Mouse (Mus musculus) kidney, embryonic 16.5 days (tissue): ENCODE measurements around the gene Umod. TPM values are rescaled to one million over a fixed set of nuclear protein-coding genes. Genes with fewer than 3 reads are reported as not detected.

Experiments used
- ATAC-seq: fragments of 200-750 bp; cut with Nextera tagmentation; 2 replicates; pipeline ENCODE4 v1.8.0; 2017; ENCODE audit warnings: moderate TSS enrichment; ENCODE audit not compliant: low FRiP score, low TSS enrichment
- H3K27ac ChIP-seq: fragments of 300-500 bp; sonication (generic); 2 replicates; pipeline ENCODE4 v1.5.1; 2014; ENCODE audit warnings: low read length
- H3K27me3 ChIP-seq: fragments of 300-500 bp; sonication (generic); 2 replicates; pipeline ENCODE4 v1.6.1; 2014; ENCODE audit warnings: low read length, control low read depth, mixed read lengths; ENCODE audit not compliant: insufficient read depth
- H3K36me3 ChIP-seq: fragments of 300-500 bp; sonication (generic); 2 replicates; pipeline ENCODE4 v1.6.1; 2014; ENCODE audit warnings: low read length, control low read depth, mixed read lengths; ENCODE audit not compliant: insufficient read depth
- H3K4me1 ChIP-seq: fragments of 300-500 bp; sonication (generic); 2 replicates; pipeline ENCODE4 v1.6.1; 2014; ENCODE audit warnings: low read length, control low read depth, mixed read lengths; ENCODE audit not compliant: insufficient read depth
- H3K4me2 ChIP-seq: fragments of 300-500 bp; sonication (generic); replicated peaks from 2 replicates; pipeline ENCODE4 v1.6.1; 2014; ENCODE audit warnings: low read depth, low read length
- H3K4me3 ChIP-seq: fragments of 300-500 bp; sonication (generic); 2 replicates; pipeline ENCODE4 v1.5.1; 2014; ENCODE audit warnings: mild to moderate bottlenecking, low read length
- H3K9ac ChIP-seq: fragments of 300-500 bp; sonication (generic); replicated peaks from 2 replicates; pipeline ENCODE4 v1.6.1; 2014; ENCODE audit warnings: low read length
- H3K9me3 ChIP-seq: fragments of 300-500 bp; sonication (generic); 2 replicates; pipeline ENCODE4 v1.6.1; 2016; ENCODE audit warnings: low read length, control low read depth
- WGBS: fragments of 180-500 bp; shearing (Covaris S2); extraction: QIAGEN DNeasy Blood & Tissue Kit; methylation state at CpG from one replicate; pipeline ENCODE4 v1.1.7; 2014; 5-methylcytosine and 5-hydroxymethylcytosine counted together
- polyA plus RNA-seq: library from polyadenylated mRNA; unstranded; fragments of >200 nt; fragmentation: Nextera tagmentation; extraction: Ambion mirVana; gene quantifications from 2 replicates; pipeline ENCODE4 v1.2.1, GENCODE M21; 2015

Gene Umod
- polyA plus RNA-seq, 1 experiment from 2014 or later: 10.0 TPM

DNA sequence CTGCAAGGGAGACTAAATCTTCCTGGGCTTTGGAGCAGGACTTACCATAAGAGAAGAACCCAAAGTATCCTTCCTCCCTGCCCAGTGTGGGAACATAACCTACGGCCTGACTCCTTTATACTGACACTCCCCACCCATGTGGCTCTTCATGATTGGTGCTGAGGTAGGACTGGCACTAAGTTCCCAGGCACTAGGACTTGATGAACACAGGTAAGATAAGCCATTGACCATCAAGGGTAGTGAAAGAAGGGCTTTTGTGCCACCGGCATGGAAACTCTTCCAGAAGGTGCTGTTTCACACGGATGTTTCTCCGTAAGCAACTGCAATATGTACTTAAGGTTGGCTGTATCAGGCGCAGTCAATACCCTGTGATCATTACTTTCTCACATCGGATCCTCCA, 19.9 kb downstream of the Umod start, which contains the start of gene Gp2:
Gene Gp2, minus strand, starts transcription at position 101 of the 400 bp plus-strand sequence.
- H3K4me1 ChIP-seq: no peaks in the 10 kb centered on the region
- H3K4me2 ChIP-seq: no peak within 1 kb of the TSS
- no peak within 1 kb of the TSS for H3K4me3 ChIP-seq
- H3K36me3 ChIP-seq: no peaks in the 10 kb centered on the region
- no peaks in the 10 kb centered on the region for H3K9me3 ChIP-seq
- no peak within 1 kb of the TSS for H3K9ac ChIP-seq
- no peaks in the 10 kb centered on the region for H3K27me3 ChIP-seq
- 92% methylated on average over 6 of the region's 6 CpGs for WGBS
- no peak for ATAC-seq
- H3K27ac ChIP-seq: no peak within 1 kb of the TSS

DNA sequence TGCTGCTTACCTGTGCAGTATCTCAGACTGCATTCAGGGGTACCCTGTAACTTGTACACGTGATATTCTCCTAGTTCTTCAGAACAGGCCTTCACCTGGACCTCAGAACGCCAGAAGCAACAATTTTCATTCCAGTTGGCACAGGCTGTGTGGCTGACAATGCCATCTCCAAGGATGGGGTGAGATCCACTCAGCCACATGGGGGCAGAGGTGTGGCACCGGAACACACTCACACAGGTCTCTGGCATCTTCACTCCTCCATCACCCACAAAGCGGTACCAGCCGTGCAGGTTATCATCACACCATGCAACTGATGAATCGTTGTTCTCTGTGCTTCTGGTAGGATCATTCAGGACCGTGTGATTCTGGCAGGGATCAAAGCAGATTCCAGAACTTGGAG, 24.9 kb downstream of the Umod start:
- no peak overlapping the region for H3K4me3 ChIP-seq
- H3K27me3 ChIP-seq: no peaks in the 10 kb centered on the region
- no peak overlapping the region for H3K27ac ChIP-seq
- ATAC-seq: no peak
- no peaks in the 10 kb centered on the region for H3K36me3 ChIP-seq
- WGBS: 79% methylated on average over 7 of the region's 7 CpGs
- H3K9me3 ChIP-seq: no peaks in the 10 kb centered on the region
- no peak overlapping the region for H3K9ac ChIP-seq
- no peaks in the 10 kb centered on the region for H3K4me1 ChIP-seq
- no peak overlapping the region for H3K4me2 ChIP-seq

DNA sequence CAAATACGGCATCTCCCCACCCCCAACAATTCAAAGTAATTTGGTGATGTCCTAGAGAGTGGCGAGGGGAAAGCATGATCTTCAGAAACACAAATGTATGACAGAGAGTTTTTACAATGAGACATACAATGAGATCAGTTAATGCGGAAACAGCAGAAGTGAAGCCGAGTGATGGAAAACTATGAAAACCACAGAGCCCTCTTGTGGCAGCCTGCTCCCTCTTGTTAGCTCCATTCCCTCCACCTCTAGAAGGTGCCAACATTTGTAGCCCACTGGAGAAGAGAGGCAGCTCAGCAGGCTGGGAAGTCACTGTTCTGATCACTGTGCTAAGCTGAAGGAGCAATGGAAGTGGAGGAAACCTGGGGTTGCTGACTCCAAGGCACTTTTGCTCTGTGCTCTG, 35.2 kb downstream of the Umod start:
- Histone ChIP-seq H3K9ac (no peak overlapping the region), H3K4me1 (no peaks in the 10 kb centered on the region), H3K27me3 (no peaks in the 10 kb centered on the region), H3K4me2 (no peak overlapping the region), H3K4me3 (no peak overlapping the region), H3K9me3 (no peaks in the 10 kb centered on the region), H3K36me3 (no peaks in the 10 kb centered on the region), H3K27ac (no peak overlapping the region)
- 67% methylated on average over 4 of the region's 4 CpGs for WGBS
- ATAC-seq: no peak

DNA sequence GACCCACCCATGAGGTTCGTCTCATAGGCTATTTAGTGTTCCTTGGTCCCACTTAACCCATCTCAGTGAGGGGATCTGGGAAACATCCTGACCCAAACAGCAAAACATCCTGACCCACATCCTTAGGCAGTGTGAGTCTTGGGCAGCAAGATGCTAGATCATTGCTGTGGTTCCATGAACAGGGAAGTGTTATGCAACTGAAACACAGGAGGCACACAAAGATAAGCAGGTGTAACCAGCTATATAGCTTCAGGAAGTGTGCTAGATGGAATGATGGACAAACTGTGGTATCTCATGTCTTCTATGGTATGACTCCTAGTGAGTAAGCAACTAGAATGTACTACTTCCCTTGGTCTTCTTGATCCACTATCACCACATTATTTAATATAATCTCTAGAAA, 37.1 kb downstream of the Umod start:
- Histone ChIP-seq H3K36me3 (no peaks in the 10 kb centered on the region), H3K9ac (no peak overlapping the region), H3K27ac (no peak overlapping the region), H3K4me1 (no peaks in the 10 kb centered on the region), H3K27me3 (no peaks in the 10 kb centered on the region), H3K4me2 (no peak overlapping the region), H3K4me3 (no peak overlapping the region), H3K9me3 (no peaks in the 10 kb centered on the region)
- 75% methylated on average over 1 of the region's 1 CpGs for WGBS
- no peak for ATAC-seq

DNA sequence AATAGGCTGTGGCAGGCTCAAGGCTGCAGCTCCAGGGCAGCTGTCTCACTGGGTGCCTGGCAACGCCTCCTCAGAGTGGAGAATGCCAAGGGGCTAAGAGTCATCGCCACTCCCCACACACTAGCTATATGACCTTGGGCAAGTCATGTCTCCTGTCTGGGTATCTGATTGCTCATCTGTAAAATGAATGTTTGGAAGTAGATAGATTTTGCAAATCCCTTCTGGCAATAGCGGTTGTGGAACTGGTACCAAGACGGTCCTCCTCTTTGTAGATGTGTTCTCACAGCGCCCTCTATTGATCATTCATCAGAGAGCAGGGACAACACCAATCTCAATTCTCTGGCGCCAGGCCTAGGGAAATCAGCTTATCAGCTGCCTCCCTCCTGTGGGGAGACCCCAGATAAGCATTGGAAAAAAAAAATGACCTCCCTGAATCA, 51.9 kb downstream of the Umod start:
- Histone ChIP-seq H3K36me3 (no peaks in the 10 kb centered on the region), H3K4me1 (no peaks in the 10 kb centered on the region), H3K9ac (no peak overlapping the region), H3K9me3 (no peaks in the 10 kb centered on the region), H3K27ac (no peak overlapping the region), H3K4me2 (no peak overlapping the region), H3K4me3 (no peak overlapping the region), H3K27me3 (no peaks in the 10 kb centered on the region)
- ATAC-seq: no peak
- WGBS: 19% methylated on average over 6 of the region's 6 CpGs

DNA sequence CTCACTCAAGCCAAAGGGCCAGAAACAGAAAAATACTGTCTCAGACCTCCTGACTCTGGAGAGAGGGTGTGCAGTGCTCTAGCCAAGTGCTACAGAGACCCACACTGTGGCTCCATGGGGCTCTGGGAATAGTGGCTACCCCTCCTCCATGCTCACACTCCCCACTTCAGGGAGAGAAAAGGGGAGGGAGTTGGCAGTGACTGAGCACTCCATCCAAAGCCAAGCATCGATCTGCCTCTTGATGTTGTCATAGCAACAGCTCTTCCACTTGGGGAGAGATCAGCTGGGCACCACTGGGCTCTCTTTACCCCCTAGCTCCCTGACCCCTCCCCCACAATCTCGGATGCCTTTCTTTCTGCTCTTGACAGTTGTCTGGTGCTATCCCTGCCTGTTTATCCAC, 58.4 kb downstream of the Umod start:
- H3K4me3 ChIP-seq: no peak overlapping the region
- no peak overlapping the region for H3K27ac ChIP-seq
- H3K36me3 ChIP-seq: no peaks in the 10 kb centered on the region
- 5% methylated on average over 2 of the region's 2 CpGs for WGBS
- H3K9me3 ChIP-seq: no peaks in the 10 kb centered on the region
- H3K27me3 ChIP-seq: no peaks in the 10 kb centered on the region
- no peak overlapping the region for H3K9ac ChIP-seq
- H3K4me1 ChIP-seq: no peaks in the 10 kb centered on the region
- ATAC-seq: no peak
- H3K4me2 ChIP-seq: no peak overlapping the region

DNA sequence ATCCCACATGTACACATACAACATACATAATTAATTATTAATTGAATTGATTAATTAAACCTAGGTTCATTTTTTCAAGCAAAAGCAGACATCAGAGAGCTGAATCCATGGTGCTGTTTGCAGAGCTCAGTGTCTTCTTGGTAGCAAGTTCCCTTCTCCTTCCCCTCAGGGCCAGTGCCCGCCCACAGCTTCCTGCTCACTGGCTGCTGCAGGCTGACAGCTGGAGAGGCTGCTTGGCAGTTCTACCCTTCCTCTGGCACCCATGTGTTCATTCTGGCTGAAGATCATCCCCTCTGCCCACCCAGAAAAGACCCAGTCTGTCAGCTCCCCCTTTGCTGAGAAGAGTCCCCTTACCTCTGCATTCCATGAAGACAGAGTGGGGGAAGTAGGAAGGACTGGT, 60.6 kb downstream of the Umod start:
- Histone ChIP-seq H3K27ac (no peak overlapping the region), H3K9me3 (no peaks in the 10 kb centered on the region), H3K4me2 (no peak overlapping the region), H3K27me3 (no peaks in the 10 kb centered on the region), H3K4me1 (no peaks in the 10 kb centered on the region), H3K4me3 (no peak overlapping the region), H3K9ac (no peak overlapping the region), H3K36me3 (no peaks in the 10 kb centered on the region)
- WGBS: 58% methylated on average over 1 of the region's 1 CpGs
- no peak for ATAC-seq

Other genes with a start within 250 kb of the Umod start
- 0.09 and 0.22 TPM in 2 replicates for gene Gp2, start 20.0 kb downstream of the Umod start, polyA plus RNA-seq
- gene Acsm5, start 40.2 kb upstream of the Umod start, polyA plus RNA-seq: 1.2 TPM in 2 replicates
- gene Pdilt, start 44.2 kb upstream of the Umod start, polyA plus RNA-seq: 0.10 and 0.21 TPM in 2 replicates
- 54.0 and 59.8 TPM in 2 replicates for gene Acsm2, start 75.1 kb upstream of the Umod start, polyA plus RNA-seq
- gene Acsm1, start 127.7 kb upstream of the Umod start, polyA plus RNA-seq: 5.2 and 7.4 TPM in 2 replicates
- not detected in 2 replicates for gene Acsm4, start 210.7 kb upstream of the Umod start, polyA plus RNA-seq
- 84.4 and 85.7 TPM in 2 replicates for gene Thumpd1, start 241.5 kb upstream of the Umod start, polyA plus RNA-seq